Mouse (Mus musculus) thymus, adult 18-20 months (tissue): ENCODE data around the gene B230217C12Rik.
A peak's percentile ranks its signal among the peaks of the same experiment; 100 is the strongest.
"Not testable (repeated sequence)": the region's sequence is repeated elsewhere in the genome, so short reads cannot be mapped to it uniquely, and the experiment has no call there.

Experiments
- DNase-seq, 2 experiments: peaks; one replicate each; pipeline ENCODE4 v3.0.0; 2022; ENCODE audit warnings: mixed read lengths in 2 of 2

Gene B230217C12Rik

DNA sequence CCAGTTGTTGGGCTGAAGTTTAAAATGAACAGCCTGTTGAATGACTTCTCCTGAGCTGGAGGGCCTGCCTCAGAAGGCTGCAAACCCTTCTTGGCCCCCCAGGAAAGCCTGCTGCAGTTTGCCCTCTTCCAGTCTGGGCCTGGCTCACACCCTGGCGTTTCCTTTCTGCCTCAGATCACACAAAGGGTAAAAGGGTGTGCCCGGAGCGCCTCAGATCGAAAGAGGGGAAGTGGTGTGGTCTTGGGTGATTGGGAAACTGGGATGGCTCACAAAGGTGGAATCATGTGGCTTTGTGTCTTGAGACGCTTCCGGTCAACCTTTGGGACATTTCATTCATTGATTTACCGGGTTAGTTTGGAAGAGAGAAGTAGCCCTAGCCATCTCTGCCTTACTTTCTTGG, 14.2 kb upstream of the B230217C12Rik start:
- no peak for DNase-seq

DNA sequence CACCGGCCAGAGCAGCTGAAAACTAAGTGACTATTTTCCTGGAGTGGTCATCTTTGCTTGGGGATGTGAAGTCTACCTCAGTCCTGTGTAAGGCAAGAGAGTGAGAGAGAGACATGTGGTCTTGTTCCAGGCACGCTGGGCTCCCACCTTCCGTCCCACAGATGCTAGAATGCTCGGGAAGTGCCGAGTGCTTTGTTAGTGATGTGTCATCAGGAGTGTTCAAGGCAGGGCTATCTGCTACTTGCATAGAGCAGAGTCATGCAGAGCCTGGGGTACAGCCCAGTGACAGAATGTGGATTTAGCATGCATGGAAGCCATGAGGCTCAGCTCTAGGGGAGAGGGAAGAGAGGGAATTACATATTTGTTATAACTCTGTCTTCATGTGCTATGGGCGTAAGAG, 12.9 kb upstream of the B230217C12Rik start:
- DNase-seq, result no peak

GRCm38 (mm10) chr11:97829365-97829764, 11.2 kb upstream of the B230217C12Rik start:
- DNase-seq, result no peak

DNA sequence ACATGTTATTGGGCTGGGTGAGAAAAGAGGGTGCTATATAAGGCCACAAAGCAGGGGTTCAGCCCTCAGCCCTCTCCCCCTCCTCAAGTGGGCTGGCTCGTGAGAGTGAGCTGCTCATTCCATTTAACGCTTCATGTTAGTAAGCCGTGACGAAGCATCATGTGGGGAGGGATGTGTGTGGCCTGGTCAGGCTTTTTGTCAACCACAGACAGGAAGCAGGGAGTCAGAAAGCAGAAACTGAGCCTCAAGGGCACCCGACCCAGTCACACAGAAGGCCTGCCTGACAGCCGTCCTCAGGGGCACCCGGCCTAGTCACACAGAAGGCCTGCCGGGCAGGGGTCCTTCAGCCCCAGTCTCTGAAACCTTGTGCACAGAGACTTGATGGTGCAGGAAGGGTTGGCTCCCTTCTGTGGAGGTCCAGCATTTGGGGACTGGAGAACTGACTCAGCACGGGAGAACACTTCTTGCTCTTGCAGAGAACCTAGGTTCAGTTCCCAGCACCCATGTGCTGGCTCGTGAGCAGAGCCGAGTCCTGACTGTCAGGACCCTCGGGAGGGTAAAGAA, 10.6 kb upstream of the B230217C12Rik start:
- no peak for DNase-seq

DNA sequence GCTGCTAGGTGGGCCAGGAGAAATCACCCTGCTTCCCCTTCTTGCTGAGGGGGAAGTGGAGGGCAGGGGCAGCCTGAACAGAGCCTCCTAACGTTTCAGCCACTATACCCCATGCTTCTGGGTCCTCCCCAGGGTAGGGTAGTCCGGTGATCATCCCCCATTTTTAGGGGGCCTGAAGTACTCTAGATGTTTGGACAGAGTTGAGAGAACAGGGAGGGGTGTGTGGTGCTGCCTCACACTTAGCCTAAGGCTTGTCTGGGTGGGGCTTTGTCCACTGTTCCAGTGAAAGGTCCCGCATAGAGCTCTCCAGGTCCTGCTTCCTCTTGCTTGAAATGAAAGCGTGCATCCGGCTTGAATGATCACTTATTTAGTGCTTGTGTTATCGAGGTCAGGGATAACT, 10.1 kb upstream of the B230217C12Rik start:
- no peak for DNase-seq

DNA sequence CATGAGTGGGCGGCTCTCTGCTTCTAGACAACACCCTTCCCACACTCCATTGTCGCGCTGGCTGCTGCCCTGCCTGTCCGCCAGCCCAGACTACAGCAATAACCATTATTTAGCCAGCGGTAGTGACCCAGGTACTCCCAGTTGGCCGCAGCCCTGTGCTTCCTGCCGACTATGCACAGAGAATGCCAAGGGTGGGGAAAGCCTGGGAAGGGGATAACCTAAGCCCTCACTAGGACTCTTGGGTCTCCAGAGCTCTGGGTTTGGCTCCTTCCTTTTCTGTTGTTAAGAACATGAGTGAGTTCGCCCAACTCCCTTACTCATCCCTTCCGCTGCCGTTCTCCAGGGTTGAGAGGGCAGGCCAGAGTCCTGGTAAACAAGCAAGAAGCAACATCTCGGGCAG, 8.6 kb upstream of the B230217C12Rik start:
- no peak for DNase-seq

DNA sequence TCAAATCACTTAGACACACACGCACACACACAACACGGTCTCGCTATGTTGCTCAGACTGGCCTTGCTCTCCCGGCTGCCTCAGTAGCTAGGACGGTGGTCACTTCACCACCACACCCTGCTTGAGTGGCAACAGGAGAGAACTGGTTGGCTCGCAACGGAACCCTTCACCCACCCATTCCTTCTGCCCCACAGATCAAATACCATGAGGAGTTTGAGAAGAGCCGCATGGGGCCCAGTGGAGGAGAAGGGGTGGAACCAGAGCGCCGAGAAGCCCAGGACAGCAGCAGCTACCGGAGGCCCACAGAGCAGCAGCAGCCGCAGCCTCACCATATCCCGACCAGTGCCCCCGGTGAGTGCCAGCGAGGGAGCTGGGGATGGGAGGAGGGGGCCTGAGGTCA, 7.2 kb upstream of the B230217C12Rik start:
- DNase-seq, result no peak

GRCm38 (mm10) chr11:97836541-97836940, 4.0 kb upstream of the B230217C12Rik start:
- no peak for DNase-seq

DNA sequence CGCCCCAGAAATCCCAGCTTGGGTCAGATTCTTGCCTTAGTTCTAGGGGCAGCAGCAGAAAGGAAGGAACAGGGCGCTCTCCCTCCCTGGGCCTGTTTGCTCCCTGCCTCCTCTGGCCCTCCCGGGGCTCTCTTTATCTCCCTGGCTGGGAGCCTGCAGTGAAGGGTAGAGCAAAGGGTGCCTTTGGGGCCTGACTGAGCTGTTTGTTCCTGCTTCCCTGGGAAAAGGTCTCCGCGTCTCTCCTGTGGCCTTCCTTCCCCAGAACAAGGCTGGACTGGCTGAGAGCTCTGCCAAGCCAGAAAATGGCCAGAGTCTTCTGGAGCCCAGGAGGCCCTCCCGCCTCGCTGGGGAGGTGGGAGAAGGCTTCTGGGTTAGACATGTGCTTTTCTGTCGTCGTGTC, 3.5 kb upstream of the B230217C12Rik start:
- not testable (repeated sequence) for DNase-seq

GRCm38 (mm10) chr11:97837641-97838149, 2.9 kb upstream of the B230217C12Rik start:
- no peak for DNase-seq

DNA sequence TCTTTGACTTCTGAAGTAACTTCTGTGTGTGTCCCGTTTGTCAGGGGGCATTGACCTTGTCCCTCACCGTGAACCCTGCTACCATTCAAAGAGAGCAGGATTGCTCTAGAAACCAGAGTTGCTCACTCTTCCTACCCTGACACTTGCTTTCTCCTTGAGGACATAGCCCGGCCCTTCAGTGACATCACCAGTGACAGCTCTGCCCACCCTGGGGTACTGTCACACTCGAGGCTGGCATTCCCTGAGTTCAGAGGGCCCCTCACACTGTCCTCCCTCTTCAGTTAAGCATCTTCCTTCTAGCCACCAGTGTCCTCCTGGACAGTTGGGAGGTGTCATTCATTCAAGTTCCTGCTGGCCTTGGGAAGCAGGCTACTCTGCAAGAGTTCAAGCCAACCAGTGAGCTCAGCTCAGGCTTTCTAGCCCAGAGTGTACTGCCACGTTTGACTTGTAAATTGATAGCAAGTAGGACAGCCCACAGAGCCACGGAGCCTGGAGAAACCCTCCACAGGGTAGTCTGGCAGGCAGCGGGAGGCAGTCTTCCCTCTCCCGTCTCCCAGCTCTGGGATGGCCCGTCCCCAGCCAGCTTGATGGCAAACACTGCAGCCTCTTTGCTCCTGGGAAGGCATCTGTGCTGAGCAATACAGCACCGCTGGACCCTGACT, 1.7 kb upstream of the B230217C12Rik start:
- no peak for DNase-seq

GRCm38 (mm10) chr11:97839441-97840134, 992 bp upstream of the B230217C12Rik start:
- no peak for DNase-seq

GRCm38 (mm10) chr11:97840135-97840490, 467 bp upstream of the B230217C12Rik start:
- no peak for DNase-seq

- DNase-seq, result peak; percentile 51 to 68
These were observed 546 bp downstream of the B230217C12Rik start for GRCm38 (mm10) chr11:97840991-97841661.

DNA sequence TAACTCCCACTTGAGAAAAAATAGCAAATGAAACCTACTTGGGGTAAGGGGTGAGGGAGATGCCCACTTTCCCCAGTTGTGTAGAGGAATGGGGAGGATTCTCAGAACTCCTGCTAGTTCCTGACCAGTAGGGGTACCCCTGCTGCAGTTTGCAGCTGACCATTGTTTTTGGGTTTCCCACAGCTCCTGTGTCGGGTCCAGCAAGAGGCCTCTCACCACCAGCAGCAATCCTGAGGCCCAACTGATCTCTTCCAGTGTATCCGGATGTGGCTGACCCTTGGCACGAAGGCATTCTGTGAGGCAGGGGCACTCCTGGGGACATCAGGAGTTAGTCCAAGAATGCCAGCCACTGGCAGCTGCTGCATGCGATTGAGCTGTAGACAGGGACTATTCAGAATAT, 1.4 kb downstream of the B230217C12Rik start:
- no peak for DNase-seq

GRCm38 (mm10) chr11:97850367-97850766, 9.8 kb downstream of the B230217C12Rik start:
- no peak for DNase-seq

DNA sequence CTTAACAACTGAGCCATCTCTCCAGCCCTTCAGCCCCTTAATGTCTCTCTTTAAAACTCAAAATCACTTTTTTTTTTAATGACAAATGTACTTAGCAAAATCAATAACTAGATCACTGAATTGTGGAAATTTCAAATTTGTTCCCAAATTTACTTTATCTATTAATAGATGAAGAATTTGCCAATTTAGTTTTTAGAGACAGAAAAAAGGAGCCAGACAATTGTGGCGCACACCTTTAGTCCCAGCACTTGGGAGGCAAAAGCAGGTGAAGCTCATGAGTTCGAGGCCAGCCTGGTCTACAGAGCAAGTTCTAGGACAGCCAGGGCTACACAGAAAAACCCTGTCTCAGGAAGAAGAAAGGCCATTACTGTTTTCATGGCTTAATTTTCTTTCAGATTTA, 11.0 kb downstream of the B230217C12Rik start:
- DNase-seq, result no peak

DNA sequence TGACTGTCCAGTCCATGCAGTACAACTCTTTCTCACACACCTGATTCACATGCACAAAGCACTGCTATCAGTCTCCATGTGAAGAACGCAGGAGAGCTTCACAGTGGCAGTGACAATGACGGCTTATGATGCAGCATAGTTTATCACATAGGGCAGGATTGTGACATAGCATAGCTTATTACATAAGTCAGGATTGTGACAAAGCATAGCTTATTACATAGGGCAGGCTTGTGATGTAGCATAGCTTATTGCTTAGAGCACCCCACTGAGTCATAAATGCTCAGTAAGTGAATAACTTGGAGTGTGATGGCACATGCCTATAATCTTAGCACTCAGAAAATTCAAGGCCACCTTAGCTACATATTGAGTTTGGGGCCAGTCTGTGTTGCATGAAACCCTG, 14.9 kb downstream of the B230217C12Rik start:
- DNase-seq, result no peak

GRCm38 (mm10) chr11:97862148-97862547, 21.6 kb downstream of the B230217C12Rik start:
- DNase-seq, result no peak

- DNase-seq, result no peak
These were observed 24.8 kb downstream of the B230217C12Rik start for GRCm38 (mm10) chr11:97865421-97865820.

- no peak for DNase-seq
These were observed 25.7 kb downstream of the B230217C12Rik start for GRCm38 (mm10) chr11:97866091-97866888.

- DNase-seq, result no peak
These were observed 27.0 kb downstream of the B230217C12Rik start for GRCm38 (mm10) chr11:97867591-97867990.

GRCm38 (mm10) chr11:97872378-97872777, 31.8 kb downstream of the B230217C12Rik start:
- DNase-seq, result not testable (repeated sequence)
